Mouse (Mus musculus): ENCODE measurements at regions not wholly inside any gene's neighbourhood (a gene's known extent, or its start where the extent isn't known, plus 50 kb on each side); places are given as distances from the start of the nearest gene placed in this dataset.

- dilution Hi-C loops (cut with MboI; ENCODE audit: extremely low pct_ligation_motif_present, extremely low pct_unique_long_range_greater_than_20kb, low sequenced_read_pairs) (no loop called here), in situ Hi-C loops (cut with MboI; ENCODE audit: low pct_ligation_motif_present, low pct_unique_long_range_greater_than_20kb, low sequenced_read_pairs) (no loop called here)
Measured at GRCm38 (mm10) chr9:47069436-47069835, 70.9 kb downstream of the Gm4791 start.

DNA sequence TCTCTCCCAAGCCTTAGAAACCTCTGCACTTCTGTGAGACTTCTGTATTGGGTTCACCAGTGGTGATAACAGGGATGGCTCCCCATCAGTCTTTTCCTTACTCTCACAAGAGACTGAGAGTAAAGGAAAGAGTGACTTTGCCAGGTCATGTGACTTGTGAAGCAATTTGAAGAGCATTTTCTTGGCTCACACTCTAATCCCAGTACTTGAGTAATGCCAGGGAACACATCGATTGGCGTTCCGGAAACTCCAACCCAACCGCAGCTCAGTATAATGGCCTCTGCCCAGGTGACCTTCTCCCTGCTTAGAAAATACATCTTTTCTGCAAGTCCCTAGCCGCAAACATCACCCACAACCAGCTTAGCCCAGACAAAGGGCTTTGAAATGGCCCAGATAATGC lies 72.4 kb downstream of the Gm4791 start:
- TF ChIP-seq RCOR1 (conservative IDR thresholded peaks at IDR 0.05; ENCODE audit: low read depth, low read length) = no peak
- no peak for TF ChIP-seq IRF4 (IDR thresholded peaks at IDR 0.05; ENCODE audit: low read depth, low read length)
- TF ChIP-seq MAZ (IDR thresholded peaks at IDR 0.05; ENCODE audit: low read depth, low read length) = no peak
- no peak for TF ChIP-seq POLR2AphosphoS2 (IDR thresholded peaks at IDR 0.05; ENCODE audit: low read depth, low read length)
- H3K36me3 ChIP-seq (replicated peaks in 1 of 2; ENCODE audit: control insufficient read depth in 1 of 2, insufficient read depth in 1 of 2, low read length in 1 of 2) = no peaks in the 10 kb centered on the region
- DNase-seq (ENCODE audit: extremely low read depth) = no peak
- no peaks in the 10 kb centered on the region for H3K27me3 ChIP-seq (replicated peaks)
- H3K27ac ChIP-seq (ENCODE audit: insufficient read depth, low read depth) = no peak overlapping the region
- no peak overlapping the region for H3K4me2 ChIP-seq (ENCODE audit: insufficient read depth, low read depth, poor library complexity, severe bottlenecking)
- in situ Hi-C loops (cut with MboI; ENCODE audit: low pct_ligation_motif_present, low pct_unique_long_range_greater_than_20kb, low sequenced_read_pairs) = no loop called here
- peaks cover 87% of the 10 kb centered on the region for H3K9me3 ChIP-seq (replicated peaks; ENCODE audit: low read length)
- H3K79me2 ChIP-seq (replicated peaks; ENCODE audit: control insufficient read depth, extremely low read depth, insufficient read depth, poor library complexity, severe bottlenecking) = no peaks in the 10 kb centered on the region
- no peak overlapping the region for H3K9ac ChIP-seq (ENCODE audit: insufficient read depth, low read depth)
- dilution Hi-C loops (cut with MboI; ENCODE audit: extremely low pct_ligation_motif_present, extremely low pct_unique_long_range_greater_than_20kb, low sequenced_read_pairs) = no loop called here
- H3K4me3 ChIP-seq (replicated peaks in 1 of 3; ENCODE audit: low read depth in 2 of 3, low read length in 2 of 3, poor library complexity in 1 of 3) = no peak overlapping the region
- no peaks in the 10 kb centered on the region for H3K4me1 ChIP-seq (ENCODE audit: control insufficient read depth in 1 of 2, insufficient read depth in 2 of 2)

More at GRCm38 (mm10) chr9:47069436-47069835, 70.9 kb downstream of the Gm4791 start:
- H3K79me2 ChIP-seq (replicated peaks; ENCODE audit: control insufficient read depth, extremely low read depth, insufficient read depth, poor library complexity, severe bottlenecking) = no peaks in the 10 kb centered on the region
- H3K36me3 ChIP-seq (replicated peaks in 1 of 2; ENCODE audit: control insufficient read depth in 1 of 2, insufficient read depth in 1 of 2, low read length in 1 of 2) = no peaks in the 10 kb centered on the region
- no peak overlapping the region for H3K9ac ChIP-seq (ENCODE audit: insufficient read depth, low read depth)
- H3K4me3 ChIP-seq (replicated peaks in 1 of 3; ENCODE audit: low read depth in 2 of 3, low read length in 2 of 3, poor library complexity in 1 of 3) = no peak overlapping the region
- no peaks in the 10 kb centered on the region for H3K4me1 ChIP-seq (ENCODE audit: control insufficient read depth in 1 of 2, insufficient read depth in 2 of 2)
- TF ChIP-seq BHLHE40 (IDR thresholded peaks at IDR 0.05; ENCODE audit: low read depth, low read length) = no peak
- no peak for TF ChIP-seq CHD1 (IDR thresholded peaks at IDR 0.05; ENCODE audit: low read depth, low read length)
- no peak for TF ChIP-seq ZNF384 (IDR thresholded peaks at IDR 0.05; ENCODE audit: low read depth, low read length)
- no peak for TF ChIP-seq TCF12 (IDR thresholded peaks at IDR 0.05; ENCODE audit: low read depth, low read length)
- TF ChIP-seq MAX (IDR thresholded peaks at IDR 0.05; ENCODE audit: low read length) = no peak
- no peak for TF ChIP-seq EP300 (IDR thresholded peaks at IDR 0.05; ENCODE audit: low read length)
- no peak for TF ChIP-seq SMC3 (IDR thresholded peaks at IDR 0.05; ENCODE audit: low read depth, low read length)
- TF ChIP-seq JUN (IDR thresholded peaks at IDR 0.05; ENCODE audit: insufficient read depth, low read depth, low read length) = no peak
- TF ChIP-seq CHD2 (IDR thresholded peaks at IDR 0.05; ENCODE audit: low read length) = no peak
- no peak for TF ChIP-seq UBTF (IDR thresholded peaks at IDR 0.05; ENCODE audit: low read depth, low read length)
- TF ChIP-seq ZKSCAN1 (IDR thresholded peaks at IDR 0.05; ENCODE audit: borderline replicate concordance, low read depth, low read length) = no peak
- TF ChIP-seq JUND (conservative IDR thresholded peaks at IDR 0.05; ENCODE audit: low read depth, low read length) = no peak
- no peak for TF ChIP-seq TBP (conservative IDR thresholded peaks at IDR 0.05; ENCODE audit: low read depth, low read length)
- no peak for TF ChIP-seq POLR2A (IDR thresholded peaks at IDR 0.05; ENCODE audit: low read depth, low read length)
- TF ChIP-seq SIN3A (IDR thresholded peaks at IDR 0.05; ENCODE audit: low read length) = no peak
- H3K27me3 ChIP-seq (replicated peaks) = no peaks in the 10 kb centered on the region
- no peak overlapping the region for H3K4me2 ChIP-seq (ENCODE audit: insufficient read depth, low read depth, poor library complexity, severe bottlenecking)
- H3K27ac ChIP-seq (ENCODE audit: insufficient read depth, low read depth) = no peak overlapping the region
- no peak for DNase-seq (ENCODE audit: extremely low read depth)
- H3K9me3 ChIP-seq (replicated peaks; ENCODE audit: low read length) = peaks cover 85% of the 10 kb centered on the region
